Mouse (Mus musculus) right cerebral cortex, postnatal 14 days (tissue): ENCODE results near the gene Auts2.

Source experiments
- DNase-seq: peaks from one replicate; pipeline ENCODE4 v3.0.0; 2022

The Auts2 gene

DNA sequence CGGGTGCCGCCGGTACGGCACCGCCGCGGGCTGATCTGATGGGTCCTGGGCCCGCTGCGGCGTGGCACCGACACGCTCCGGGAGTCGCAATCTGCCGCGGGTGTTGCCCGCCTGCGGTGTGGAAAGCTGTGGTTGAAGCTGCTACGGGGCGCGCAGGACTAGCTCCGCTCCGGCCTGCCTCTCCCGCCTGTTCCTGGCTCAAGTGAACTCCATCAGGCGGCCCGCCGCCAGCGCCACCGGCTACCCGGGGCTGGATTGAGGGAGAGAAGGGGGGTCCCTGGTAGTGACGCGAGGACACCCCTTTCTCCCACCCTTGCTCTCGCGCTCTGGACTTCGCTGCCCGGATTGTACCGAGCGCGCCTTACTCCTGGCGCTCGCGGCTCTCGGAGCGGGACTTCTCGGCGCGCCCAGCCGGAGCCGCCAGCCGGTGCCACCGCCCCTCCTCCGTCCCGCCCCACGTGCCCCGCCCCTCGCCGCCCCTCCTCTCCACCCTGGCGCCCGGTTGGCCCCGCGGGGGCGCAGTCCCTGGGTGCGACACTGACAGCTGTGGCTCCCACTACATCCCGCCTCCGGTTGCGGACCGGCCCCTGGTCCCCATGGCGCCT is 1004.7 kb downstream of the Auts2 start:
- DNase-seq: peak; percentile 67

- peak; percentile 54 for DNase-seq
Measured at GRCm38 (mm10) chr5:131537831-131538310, 1005.3 kb downstream of the Auts2 start.

DNA sequence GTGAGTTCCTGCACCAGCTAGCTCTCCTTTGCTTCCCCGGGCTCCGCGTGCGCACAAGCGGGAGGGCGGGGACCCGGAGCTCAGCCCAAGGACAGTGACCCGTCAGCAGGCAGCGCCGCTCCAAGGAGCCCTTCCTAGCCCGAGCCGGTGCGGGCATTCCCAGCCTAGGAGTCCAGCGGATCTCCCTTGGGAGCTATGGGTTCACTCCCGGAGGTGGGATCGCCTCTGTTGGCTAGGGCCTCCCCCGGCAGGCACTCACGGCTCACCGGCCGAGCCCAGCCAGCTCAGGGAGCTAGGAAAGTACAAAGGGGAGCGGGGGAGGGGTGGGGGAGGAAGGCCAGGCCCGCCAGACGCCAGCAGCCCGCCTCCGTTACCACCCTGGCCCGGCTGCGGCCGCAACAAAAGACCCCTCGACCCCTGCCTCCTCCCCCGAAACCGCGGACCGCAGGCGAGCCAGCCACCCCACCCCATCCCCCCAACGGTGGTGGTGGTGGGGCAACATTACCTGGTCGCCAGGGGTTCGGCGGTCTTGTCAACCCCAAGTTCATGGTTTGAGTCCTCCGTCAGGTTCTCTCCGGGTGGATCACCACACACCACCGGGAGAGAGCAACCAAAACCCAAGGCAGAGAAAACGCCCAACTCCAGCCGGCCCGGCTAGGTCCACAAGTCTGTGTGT is 1005.9 kb downstream of the Auts2 start:
- peak; percentile 36 for DNase-seq

DNA sequence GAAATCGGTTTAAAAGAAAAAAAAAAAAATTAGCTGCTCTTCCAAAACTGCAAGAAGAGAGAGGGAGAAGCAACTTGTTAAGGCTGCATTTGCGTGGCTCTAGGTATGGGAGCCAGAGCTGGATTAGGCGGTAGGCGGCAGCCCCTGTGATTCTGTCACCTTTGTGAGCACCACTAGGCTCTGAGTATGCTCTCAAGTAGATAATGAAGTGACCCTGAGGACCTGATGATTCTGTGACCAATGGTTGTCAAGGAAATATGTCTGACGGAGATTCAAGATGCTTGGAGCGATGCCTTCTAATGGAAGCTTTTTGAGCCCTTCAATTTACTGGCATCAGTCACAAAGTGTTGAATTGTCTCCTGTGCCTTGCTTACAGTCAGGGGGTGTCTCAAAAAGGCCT is 1007.4 kb downstream of the Auts2 start:
- DNase-seq: no peak

DNA sequence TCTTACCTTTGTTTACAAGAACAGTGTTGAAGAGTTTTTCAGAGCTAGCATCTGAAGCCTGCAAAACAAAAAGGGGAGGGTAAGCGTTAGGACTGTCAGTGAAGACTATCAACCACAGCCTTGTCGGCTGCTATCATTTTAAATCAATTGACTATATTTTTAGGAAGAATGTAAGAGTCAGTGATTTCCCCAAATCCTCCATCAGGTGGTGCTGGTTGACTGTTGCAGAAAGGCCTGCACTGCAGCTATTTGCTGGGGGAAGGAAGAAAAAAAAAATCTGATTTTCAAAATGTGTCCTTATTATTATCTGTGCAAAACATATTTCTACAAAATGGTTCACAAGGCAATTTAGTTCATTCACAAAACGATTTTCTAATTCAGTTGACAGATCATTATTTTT is 1009.3 kb downstream of the Auts2 start:
- DNase-seq: peak; percentile 45

- no peak for DNase-seq
Measured at GRCm38 (mm10) chr5:131531744-131532552, 1011.2 kb downstream of the Auts2 start.

- no peak for DNase-seq
Measured at GRCm38 (mm10) chr5:131530828-131531227, 1012.3 kb downstream of the Auts2 start.

- DNase-seq: no peak
Measured at GRCm38 (mm10) chr5:131526666-131527065, 1016.5 kb downstream of the Auts2 start.

GRCm38 (mm10) chr5:131524900-131525465 is 1018.2 kb downstream of the Auts2 start:
- no peak for DNase-seq

GRCm38 (mm10) chr5:131519560-131519959 is 1023.6 kb downstream of the Auts2 start:
- no peak for DNase-seq

DNA sequence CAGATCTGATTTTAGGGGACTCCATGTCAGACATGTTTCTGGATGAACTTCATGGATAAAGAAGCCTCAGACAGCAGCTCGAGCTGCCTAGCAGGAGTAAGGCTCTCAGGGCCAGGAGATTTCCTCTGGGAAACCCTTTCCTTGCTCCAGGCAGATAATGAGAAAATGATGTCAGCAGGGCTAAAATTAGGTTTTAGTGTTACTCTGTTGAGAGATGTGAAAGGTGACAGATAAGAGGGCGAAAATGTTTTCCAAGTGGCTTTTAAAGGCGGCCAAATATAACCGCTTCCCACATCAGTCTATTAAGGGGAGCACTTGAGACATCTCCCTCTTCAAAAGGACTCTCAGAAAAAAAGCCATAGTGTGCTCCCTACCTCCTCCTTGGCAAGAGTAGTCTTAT is 1025.5 kb downstream of the Auts2 start:
- no peak for DNase-seq

GRCm38 (mm10) chr5:131515707-131516407 is 1027.3 kb downstream of the Auts2 start:
- no peak for DNase-seq

- no peak for DNase-seq
Measured at GRCm38 (mm10) chr5:131513753-131514152, 1029.4 kb downstream of the Auts2 start.

- DNase-seq: no peak
Measured at GRCm38 (mm10) chr5:131512617-131513016, 1030.5 kb downstream of the Auts2 start.

- no peak for DNase-seq
Measured at GRCm38 (mm10) chr5:131510659-131511058, 1032.5 kb downstream of the Auts2 start.

DNA sequence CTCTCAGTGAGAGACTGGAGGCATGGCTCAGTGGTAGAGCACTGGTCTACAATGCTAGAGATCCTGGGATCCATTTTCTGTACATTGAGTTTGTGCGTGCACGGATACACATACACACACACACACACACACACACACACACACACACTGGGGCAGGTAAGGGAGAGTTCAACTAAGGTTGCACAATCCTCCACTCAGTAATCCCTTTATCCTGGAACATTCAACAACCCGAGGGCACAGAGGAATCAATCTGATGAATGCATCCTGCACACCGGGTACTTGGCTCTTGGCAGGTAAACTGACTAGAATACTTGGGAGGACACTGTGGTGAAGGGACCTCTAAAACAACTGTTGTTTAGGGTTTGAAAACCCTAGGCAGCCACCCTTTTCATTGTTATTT is 1033.8 kb downstream of the Auts2 start:
- DNase-seq: no peak

- no peak for DNase-seq
Measured at GRCm38 (mm10) chr5:131498865-131499264, 1044.3 kb downstream of the Auts2 start.

DNA sequence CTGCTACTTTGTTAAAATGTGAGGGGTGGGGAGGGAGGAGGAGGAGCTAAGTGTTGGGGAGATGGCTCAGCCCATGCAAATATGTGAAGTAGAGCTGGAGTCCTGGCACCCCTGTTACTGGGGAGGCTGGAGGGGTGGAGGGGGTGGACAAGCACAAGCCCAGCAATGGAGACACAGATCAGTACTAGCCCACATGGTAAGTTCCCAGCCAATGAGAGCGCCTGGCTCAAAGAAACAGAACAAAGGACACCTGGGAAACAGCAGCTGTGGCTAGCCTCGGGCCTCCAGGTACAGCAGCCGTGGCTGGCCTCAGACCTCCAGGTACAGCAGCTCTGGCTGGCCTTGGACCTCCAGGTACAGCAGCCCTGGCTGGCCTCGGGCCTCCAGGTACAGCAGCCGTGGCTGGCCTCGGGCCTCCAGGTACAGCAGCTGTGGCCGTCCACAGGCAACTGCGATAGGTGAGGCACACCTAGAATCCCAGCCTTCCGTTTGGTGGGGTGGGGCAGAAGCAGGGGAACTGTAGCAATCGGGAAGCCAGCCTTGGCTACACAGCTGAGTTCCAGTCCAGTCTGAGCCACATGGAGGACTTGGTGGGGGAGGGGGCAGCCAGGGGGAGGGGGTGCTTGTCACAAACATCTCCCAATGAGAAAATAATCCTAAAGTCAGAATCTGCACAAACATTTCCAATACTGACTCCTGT is 1046.5 kb downstream of the Auts2 start:
- DNase-seq: peak; percentile 16

- no peak for DNase-seq
Measured at GRCm38 (mm10) chr5:131494564-131494963, 1048.6 kb downstream of the Auts2 start.

- no peak for DNase-seq
Measured at GRCm38 (mm10) chr5:131492535-131492934, 1050.6 kb downstream of the Auts2 start.

DNA sequence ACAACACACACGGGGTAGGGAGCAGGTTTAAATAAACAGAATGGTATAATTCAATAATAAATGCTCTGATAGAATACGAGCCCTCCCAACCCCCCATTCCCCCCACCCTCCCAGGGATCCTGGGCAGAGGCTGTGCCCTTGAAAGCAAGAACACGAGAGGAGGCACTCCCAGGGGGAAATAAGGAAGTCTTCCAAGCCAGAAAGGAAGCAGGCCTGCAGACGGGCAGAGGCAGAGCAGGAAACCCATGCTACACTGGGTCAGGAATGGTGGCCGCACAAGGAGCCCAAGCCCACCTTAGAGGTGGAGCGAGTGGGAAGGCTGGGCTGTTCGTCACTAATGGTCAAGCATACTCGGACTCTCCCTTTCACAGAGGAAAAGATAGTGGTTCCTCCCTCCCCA is 1051.3 kb downstream of the Auts2 start:
- no peak for DNase-seq

DNA sequence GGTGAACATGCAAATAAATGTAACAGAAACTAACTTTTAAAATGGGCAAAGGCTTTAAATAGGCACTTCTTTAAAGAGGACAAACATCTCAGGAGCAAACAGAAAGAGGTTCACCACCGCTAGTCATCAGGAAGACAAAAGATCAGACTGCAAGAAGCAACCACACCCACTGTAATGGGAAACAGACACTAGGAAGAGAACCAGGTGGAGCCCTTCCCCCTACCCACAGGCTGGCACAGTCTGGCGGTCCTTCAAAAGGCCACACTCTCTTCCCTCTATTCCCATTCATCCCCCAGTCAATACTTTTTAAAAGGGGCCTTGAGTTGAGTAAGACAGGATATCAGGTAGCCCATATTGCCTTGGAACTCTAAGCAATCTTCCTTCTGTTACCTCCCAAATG is 1052.3 kb downstream of the Auts2 start:
- DNase-seq: no peak
